Mouse (Mus musculus): ENCODE measurements around the gene Ptprt. TPM values are rescaled to one million over a fixed set of nuclear protein-coding genes. Genes with fewer than 3 reads are reported as not detected.

Gene Ptprt
- polyA plus RNA-seq, 1 experiment, result 0.39 TPM

DNA sequence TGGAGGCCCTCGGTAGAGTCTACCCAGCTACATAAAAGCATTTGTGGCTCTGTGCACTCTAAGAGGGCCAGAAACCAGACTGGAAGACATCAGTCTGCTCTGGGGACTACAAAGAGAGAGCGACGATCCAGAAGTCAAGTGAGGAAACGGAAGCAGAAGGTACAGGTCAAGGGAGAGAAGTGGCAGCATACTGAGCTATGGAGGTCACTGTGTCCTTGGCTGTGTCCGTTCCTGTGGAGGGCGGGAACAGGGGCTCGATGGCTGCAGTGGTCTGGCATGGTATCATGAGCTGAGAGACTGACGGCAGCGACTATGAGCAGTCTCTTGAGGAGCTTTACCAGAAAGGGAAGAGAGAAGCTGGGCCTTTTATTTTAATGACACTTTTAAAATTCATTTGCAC lies 331.5 kb downstream of the Ptprt start:
- TF ChIP-seq POLR2A (IDR thresholded peaks at IDR 0.05; ENCODE audit: low read depth, low read length) (no peak), CTCF (IDR thresholded peaks at IDR 0.05; ENCODE audit: extremely low read depth, insufficient read length, insufficient replicate concordance, low read depth, low read length) (no peak)
- 90% methylated on average over 9 of the region's 9 CpGs for WGBS
- Histone ChIP-seq H3K27ac (ENCODE audit: insufficient read depth, low read depth, low read length) (no peak overlapping the region), H3K4me1 (ENCODE audit: control insufficient read depth, insufficient read depth, insufficient read length, low read length) (no peaks in the 10 kb centered on the region), H3K27me3 (ENCODE audit: control insufficient read depth, insufficient read depth, low read length) (no peaks in the 10 kb centered on the region), H3K4me3 (ENCODE audit: low read depth, low read length) (no peak overlapping the region), H3K36me3 (ENCODE audit: control insufficient read depth, insufficient read depth, low read length) (no peaks in the 10 kb centered on the region)

DNA sequence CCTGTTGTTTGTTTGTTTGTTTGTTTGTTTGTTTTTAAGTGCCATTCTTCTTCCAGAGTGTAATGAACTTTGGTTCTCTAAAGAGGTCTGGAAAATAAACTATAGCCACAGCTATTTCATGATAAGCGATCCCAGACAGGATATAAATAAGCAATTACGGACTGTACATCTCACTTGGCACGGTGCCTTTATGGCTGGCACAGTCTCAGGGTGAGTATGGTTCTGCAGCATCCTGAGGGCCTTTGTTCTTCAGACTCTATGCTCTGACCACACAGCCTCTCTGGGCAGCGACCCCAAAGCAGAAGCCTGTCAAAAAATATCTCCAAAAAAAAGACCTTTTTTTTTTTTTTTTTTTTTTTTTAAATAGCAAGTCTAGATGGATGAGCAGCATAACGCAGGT lies 338.5 kb downstream of the Ptprt start:
- Histone ChIP-seq H3K36me3 (ENCODE audit: control insufficient read depth, insufficient read depth, low read length) (no peaks in the 10 kb centered on the region), H3K4me3 (ENCODE audit: low read depth, low read length) (no peak overlapping the region), H3K27ac (ENCODE audit: insufficient read depth, low read depth, low read length) (no peak overlapping the region), H3K4me1 (ENCODE audit: control insufficient read depth, insufficient read depth, insufficient read length, low read length) (no peaks in the 10 kb centered on the region), H3K27me3 (ENCODE audit: control insufficient read depth, insufficient read depth, low read length) (no peaks in the 10 kb centered on the region)
- 68% methylated on average over 5 of the region's 5 CpGs for WGBS
- TF ChIP-seq CTCF (IDR thresholded peaks at IDR 0.05; ENCODE audit: extremely low read depth, insufficient read length, insufficient replicate concordance, low read depth, low read length) (no peak), POLR2A (IDR thresholded peaks at IDR 0.05; ENCODE audit: low read depth, low read length) (no peak)

DNA sequence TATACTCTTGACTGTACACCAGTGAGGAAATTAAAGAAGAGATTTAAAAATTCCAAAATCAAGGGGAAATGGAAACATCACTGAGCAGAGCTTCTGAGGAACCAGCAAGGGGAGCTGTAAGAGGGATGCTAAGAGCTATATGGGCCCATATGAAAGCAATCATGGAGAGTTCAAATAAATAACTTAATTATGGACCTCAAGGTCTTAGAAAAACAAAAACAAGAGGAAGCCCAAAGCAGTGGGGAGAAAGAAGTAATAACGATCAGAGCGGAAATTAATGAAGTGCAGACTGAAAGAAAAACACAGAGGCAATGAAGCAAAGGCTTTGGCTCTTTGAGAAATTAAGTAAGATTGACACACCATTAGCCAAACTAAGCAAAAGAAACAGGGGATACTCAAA lies 353.0 kb downstream of the Ptprt start:
- no peak overlapping the region for H3K4me3 ChIP-seq (ENCODE audit: low read depth, low read length)
- 93% methylated on average over 2 of the region's 2 CpGs for WGBS
- H3K27ac ChIP-seq (ENCODE audit: insufficient read depth, low read depth, low read length), result no peak overlapping the region
- H3K36me3 ChIP-seq (ENCODE audit: control insufficient read depth, insufficient read depth, low read length), result no peaks in the 10 kb centered on the region
- no peaks in the 10 kb centered on the region for H3K27me3 ChIP-seq (ENCODE audit: control insufficient read depth, insufficient read depth, low read length)
- no peak for TF ChIP-seq CTCF (IDR thresholded peaks at IDR 0.05; ENCODE audit: extremely low read depth, insufficient read length, insufficient replicate concordance, low read depth, low read length)
- no peak for TF ChIP-seq POLR2A (IDR thresholded peaks at IDR 0.05; ENCODE audit: low read depth, low read length)
- no peaks in the 10 kb centered on the region for H3K4me1 ChIP-seq (ENCODE audit: control insufficient read depth, insufficient read depth, insufficient read length, low read length)

DNA sequence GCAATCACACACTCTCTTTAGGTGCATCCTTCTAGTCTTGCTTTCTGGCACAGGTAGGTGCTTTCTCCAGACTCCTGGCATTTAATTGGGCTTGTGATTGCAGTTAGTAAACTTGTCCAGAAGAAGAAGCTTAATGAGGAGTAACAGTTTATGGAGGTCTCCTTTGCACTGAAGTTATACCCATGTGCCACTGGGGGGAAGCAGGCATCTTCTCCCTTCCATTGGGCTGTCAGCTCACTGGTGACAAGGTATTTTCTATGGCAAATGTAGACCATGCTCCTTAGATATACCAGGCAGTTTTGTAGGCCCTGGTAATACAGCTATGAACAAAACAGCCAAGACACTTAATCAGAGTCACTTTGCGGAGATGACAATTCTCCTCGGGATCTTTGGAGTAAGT lies 366.9 kb downstream of the Ptprt start:
- no peak overlapping the region for H3K27ac ChIP-seq (ENCODE audit: insufficient read depth, low read depth, low read length)
- no peak overlapping the region for H3K4me3 ChIP-seq (ENCODE audit: low read depth, low read length)
- no peaks in the 10 kb centered on the region for H3K4me1 ChIP-seq (ENCODE audit: control insufficient read depth, insufficient read depth, insufficient read length, low read length)
- no peaks in the 10 kb centered on the region for H3K27me3 ChIP-seq (ENCODE audit: control insufficient read depth, insufficient read depth, low read length)
- 90% methylated on average over 2 of the region's 2 CpGs for WGBS
- no peaks in the 10 kb centered on the region for H3K36me3 ChIP-seq (ENCODE audit: control insufficient read depth, insufficient read depth, low read length)
- TF ChIP-seq POLR2A (IDR thresholded peaks at IDR 0.05; ENCODE audit: low read depth, low read length) (no peak), CTCF (IDR thresholded peaks at IDR 0.05; ENCODE audit: extremely low read depth, insufficient read length, insufficient replicate concordance, low read depth, low read length) (no peak)

DNA sequence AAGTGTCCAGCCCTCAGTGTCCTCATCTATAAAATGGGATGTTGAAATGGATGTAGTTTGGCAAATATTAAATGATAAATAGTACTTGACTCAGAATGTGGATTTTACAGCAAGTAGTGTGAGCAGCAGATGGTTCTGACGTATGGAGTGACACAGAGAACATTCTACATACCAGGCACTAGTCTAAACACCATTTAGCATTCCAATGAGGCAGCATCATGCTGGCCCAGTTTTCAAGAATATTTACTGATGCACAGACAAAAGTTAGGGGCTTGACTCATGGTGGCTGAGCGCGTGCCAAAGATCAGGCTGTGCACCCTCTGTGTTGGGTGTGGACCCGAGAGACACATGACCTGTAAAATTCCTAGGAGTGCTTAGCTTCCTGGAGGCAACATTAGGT lies 378.3 kb downstream of the Ptprt start:
- H3K4me3 ChIP-seq (ENCODE audit: low read depth, low read length), result no peak overlapping the region
- no peaks in the 10 kb centered on the region for H3K36me3 ChIP-seq (ENCODE audit: control insufficient read depth, insufficient read depth, low read length)
- no peak for TF ChIP-seq CTCF (IDR thresholded peaks at IDR 0.05; ENCODE audit: extremely low read depth, insufficient read length, insufficient replicate concordance, low read depth, low read length)
- no peak for TF ChIP-seq POLR2A (IDR thresholded peaks at IDR 0.05; ENCODE audit: low read depth, low read length)
- no peak overlapping the region for H3K27ac ChIP-seq (ENCODE audit: insufficient read depth, low read depth, low read length)
- H3K27me3 ChIP-seq (ENCODE audit: control insufficient read depth, insufficient read depth, low read length), result no peaks in the 10 kb centered on the region
- 66% methylated on average over 4 of the region's 4 CpGs for WGBS
- no peaks in the 10 kb centered on the region for H3K4me1 ChIP-seq (ENCODE audit: control insufficient read depth, insufficient read depth, insufficient read length, low read length)

DNA sequence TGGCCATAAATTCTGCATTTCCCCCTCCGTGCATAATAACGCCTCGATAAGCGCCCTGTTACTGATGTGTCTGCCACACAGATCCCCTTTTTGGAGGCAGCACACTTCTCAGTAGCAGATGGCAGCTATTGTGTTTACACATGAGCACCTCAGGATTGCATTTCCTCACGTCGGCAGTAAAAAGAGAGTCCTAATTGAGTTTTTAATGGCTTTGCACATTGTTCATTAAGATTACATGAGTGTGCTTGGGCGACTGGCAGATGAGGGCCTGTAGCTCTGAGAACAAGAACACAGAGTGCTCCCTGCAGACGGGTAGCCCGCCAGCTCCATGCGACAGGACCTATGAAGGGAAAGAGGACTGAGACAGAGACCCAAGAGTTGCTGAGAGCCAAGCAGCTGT lies 378.8 kb downstream of the Ptprt start:
- Histone ChIP-seq H3K4me1 (ENCODE audit: control insufficient read depth, insufficient read depth, insufficient read length, low read length) (no peaks in the 10 kb centered on the region), H3K36me3 (ENCODE audit: control insufficient read depth, insufficient read depth, low read length) (no peaks in the 10 kb centered on the region), H3K4me3 (ENCODE audit: low read depth, low read length) (no peak overlapping the region), H3K27me3 (ENCODE audit: control insufficient read depth, insufficient read depth, low read length) (no peaks in the 10 kb centered on the region), H3K27ac (ENCODE audit: insufficient read depth, low read depth, low read length) (no peak overlapping the region)
- no peak for TF ChIP-seq POLR2A (IDR thresholded peaks at IDR 0.05; ENCODE audit: low read depth, low read length)
- no peak for TF ChIP-seq CTCF (IDR thresholded peaks at IDR 0.05; ENCODE audit: extremely low read depth, insufficient read length, insufficient replicate concordance, low read depth, low read length)
- 62% methylated on average over 10 of the region's 10 CpGs for WGBS

DNA sequence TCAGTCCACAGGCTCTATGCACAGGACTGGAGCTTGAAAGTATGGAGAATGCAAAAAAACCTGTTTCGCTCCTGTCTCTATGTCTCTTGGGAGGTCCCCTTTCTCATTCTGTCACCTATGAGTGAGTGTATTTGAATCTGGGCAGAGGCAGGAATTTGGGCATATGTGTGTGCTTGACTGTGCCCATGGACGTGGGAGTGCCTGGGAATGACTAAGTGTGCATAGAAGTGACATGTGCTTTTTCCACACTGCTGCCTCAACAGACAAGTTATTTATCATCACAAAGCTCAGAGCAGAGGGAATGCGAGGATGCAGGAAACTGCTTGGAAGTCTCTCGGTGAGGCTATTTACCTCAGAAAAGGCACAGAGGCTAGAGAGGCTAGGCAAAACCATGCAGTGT lies 387.1 kb downstream of the Ptprt start:
- H3K36me3 ChIP-seq (ENCODE audit: control insufficient read depth, insufficient read depth, low read length), result no peaks in the 10 kb centered on the region
- TF ChIP-seq POLR2A (IDR thresholded peaks at IDR 0.05; ENCODE audit: low read depth, low read length) (no peak), CTCF (IDR thresholded peaks at IDR 0.05; ENCODE audit: extremely low read depth, insufficient read length, insufficient replicate concordance, low read depth, low read length) (no peak)
- no peaks in the 10 kb centered on the region for H3K4me1 ChIP-seq (ENCODE audit: control insufficient read depth, insufficient read depth, insufficient read length, low read length)
- WGBS, result 71% methylated on average over 4 of the region's 4 CpGs
- no peak overlapping the region for H3K4me3 ChIP-seq (ENCODE audit: low read depth, low read length)
- H3K27me3 ChIP-seq (ENCODE audit: control insufficient read depth, insufficient read depth, low read length), result no peaks in the 10 kb centered on the region
- no peak overlapping the region for H3K27ac ChIP-seq (ENCODE audit: insufficient read depth, low read depth, low read length)

GRCm38 (mm10) chr2:162251272-162251671 lies 409.7 kb downstream of the Ptprt start:
- 50% methylated on average over 2 of the region's 2 CpGs for WGBS
- no peak for TF ChIP-seq CTCF (IDR thresholded peaks at IDR 0.05; ENCODE audit: extremely low read depth, insufficient read length, insufficient replicate concordance, low read depth, low read length)
- no peak for TF ChIP-seq POLR2A (IDR thresholded peaks at IDR 0.05; ENCODE audit: low read depth, low read length)
- H3K36me3 ChIP-seq (ENCODE audit: control insufficient read depth, insufficient read depth, low read length), result no peaks in the 10 kb centered on the region
- no peak overlapping the region for H3K27ac ChIP-seq (ENCODE audit: insufficient read depth, low read depth, low read length)
- no peaks in the 10 kb centered on the region for H3K27me3 ChIP-seq (ENCODE audit: control insufficient read depth, insufficient read depth, low read length)
- no peak overlapping the region for H3K4me3 ChIP-seq (ENCODE audit: low read depth, low read length)
- H3K4me1 ChIP-seq (ENCODE audit: control insufficient read depth, insufficient read depth, insufficient read length, low read length), result no peaks in the 10 kb centered on the region
